Mouse (Mus musculus): ENCODE data around the gene Sdf4. TPM values are rescaled to one million over a fixed set of nuclear protein-coding genes. Genes with fewer than 3 reads are reported as not detected.

Sdf4 gene
- polyA plus RNA-seq (2017; shearing (Covaris generic)), result 100 to 1,000 TPM; 528 to 589 TPM

- ATAC-seq, result peak; percentile 79
Measured at GRCm38 (mm10) chr4:155992241-155992905, at the start of gene Sdf4, which contains the start of gene B3galt6. TSS of gene Sdf4 (plus strand) at chr4:155992872. TSS of gene B3galt6 (minus strand) at chr4:155992649.

DNA sequence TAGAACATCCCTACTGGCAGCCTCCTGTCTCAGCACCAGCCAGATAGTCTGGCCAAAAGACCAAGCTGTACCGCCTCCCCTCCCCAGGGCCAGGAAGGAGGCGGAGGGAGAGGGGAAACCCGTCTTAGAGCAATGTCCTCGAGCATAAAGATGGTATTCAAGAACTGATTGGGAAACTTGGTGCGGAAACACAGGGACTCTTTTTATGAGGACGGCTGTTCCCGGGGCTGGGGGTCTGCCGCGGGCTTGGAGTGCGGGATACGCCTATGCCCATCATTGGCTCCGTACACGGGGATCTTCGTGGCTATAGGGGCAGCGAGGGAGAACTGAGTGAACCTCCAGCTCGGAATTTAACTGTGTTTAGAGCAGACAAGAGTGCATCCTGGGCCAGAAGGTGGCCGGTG lies 49.6 kb upstream of the Sdf4 start:
- ATAC-seq, result no peak

GRCm38 (mm10) chr4:155943534-155944249 lies 49.0 kb upstream of the Sdf4 start, which contains the start of gene Ube2j2:
TSS of gene Ube2j2 (plus strand) at chr4:155943831.
- peak; percentile 90 for ATAC-seq

DNA sequence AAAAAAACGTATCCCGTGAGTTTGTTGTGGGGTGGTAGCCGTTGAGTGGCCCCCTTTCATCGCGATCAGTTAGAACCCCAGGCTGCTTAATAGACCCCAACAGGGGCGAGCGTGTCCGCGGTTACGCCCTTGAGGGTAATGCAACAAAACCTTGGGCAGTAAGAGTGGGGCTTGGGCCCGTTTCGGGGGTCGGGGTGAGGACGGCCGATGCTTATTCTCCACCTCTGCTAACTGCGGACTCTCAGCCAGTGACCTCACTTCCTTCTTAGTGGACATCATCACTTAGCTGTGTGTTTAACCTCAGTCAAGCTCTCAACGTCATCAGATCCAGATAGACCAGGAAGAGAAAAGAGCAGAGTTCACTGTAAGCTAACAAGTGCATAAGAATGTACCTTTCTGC lies 48.4 kb upstream of the Sdf4 start:
- ATAC-seq, result peak; percentile 40

- ATAC-seq, result no peak
Measured at GRCm38 (mm10) chr4:155947094-155947493, 45.6 kb upstream of the Sdf4 start.

DNA sequence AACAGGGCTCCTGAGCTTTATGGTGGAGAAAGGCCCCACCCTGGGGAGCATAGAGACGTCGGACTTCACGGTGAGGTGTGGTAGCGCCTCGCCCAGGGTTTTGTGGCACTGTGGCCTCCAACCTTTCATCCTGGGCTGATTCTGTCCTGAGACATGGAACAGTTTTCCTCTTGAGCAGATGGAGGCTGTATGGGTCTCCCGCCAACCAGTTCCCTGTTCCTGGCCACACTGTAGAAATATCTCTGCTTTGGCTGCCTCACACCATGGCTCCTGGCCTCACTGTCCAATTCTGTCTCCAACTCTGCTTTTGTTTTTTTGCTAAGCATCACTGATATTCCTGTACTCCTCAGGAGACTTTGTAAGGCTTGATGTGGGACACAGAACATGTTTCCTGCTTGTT lies 37.2 kb upstream of the Sdf4 start:
- ATAC-seq, result no peak

DNA sequence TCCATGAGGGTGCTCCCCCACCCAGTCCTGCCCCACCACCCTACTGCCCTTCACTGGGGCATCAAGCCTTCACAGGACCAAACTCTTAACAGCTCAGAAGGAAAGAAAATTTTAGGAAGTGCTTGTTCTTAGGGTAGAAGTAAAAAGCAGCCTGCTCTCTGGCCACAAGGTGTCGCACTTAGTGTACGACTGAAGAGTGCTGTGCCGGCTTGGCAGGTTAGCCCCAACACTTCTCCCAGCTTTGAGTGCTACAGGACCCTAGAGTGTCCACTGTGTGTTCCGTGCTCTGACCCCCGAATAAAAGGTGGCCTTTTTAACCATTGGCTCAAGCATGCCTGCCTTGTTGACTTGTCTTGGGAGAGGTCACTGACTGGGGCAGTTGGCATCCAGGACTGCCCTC lies 33.4 kb upstream of the Sdf4 start:
- ATAC-seq, result peak; percentile 83

GRCm38 (mm10) chr4:155962167-155962971 lies 30.3 kb upstream of the Sdf4 start, which contains the start of gene C1qtnf12:
TSS of gene C1qtnf12 (plus strand) at chr4:155962318.
- peak; percentile 62 for ATAC-seq

DNA sequence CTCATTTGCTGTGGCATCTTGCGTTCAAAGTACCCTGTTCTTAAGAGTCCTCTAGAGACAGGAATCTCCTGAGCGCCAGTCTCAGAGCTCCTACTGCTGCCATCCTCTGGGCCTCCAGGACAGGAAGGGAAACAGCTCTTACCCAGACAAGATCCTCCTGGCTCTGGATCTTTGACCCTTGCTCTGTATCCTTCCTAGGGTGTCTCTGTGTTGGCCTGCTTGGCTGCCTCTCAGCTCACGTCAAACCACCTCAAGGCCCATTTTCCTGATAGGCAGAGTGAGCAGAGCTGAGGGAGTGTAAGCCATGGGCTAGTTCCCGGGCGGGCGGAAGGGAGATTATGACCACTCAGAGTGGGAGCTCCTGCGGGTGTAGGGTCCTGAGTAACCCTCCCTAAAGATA lies 29.6 kb upstream of the Sdf4 start:
- ATAC-seq, result no peak

GRCm38 (mm10) chr4:155964396-155964795 lies 28.3 kb upstream of the Sdf4 start:
- ATAC-seq, result no peak

DNA sequence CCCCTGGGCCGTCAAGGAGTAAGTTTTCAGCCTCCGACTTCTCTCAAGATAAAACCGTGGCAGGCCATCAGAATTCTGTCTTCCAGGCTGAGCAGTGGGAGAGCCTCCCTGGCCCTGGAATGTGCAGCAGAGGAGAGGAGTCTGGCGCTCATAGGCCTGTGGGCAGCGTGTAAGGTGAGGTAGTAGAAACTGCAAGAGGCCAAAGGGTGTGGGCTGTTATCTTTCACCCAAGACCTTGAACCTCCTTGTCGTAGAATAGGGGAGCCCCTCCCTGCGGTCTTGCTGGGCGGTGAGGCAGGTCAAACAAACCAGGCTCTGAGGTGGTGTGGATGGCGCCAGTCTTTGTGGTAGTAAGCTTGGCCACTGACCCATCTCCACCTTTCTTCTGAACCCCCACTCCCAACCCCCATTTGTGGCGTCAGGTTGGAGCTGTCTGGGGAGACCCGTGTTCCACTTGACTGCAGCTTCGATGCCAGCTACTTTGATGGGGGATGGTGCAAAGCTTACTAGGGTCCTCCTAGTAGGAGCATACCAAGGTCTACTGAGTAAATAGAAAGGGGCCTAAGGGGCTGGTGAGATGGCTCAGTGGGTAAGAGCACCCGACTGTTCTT lies 23.5 kb upstream of the Sdf4 start:
- no peak for ATAC-seq

DNA sequence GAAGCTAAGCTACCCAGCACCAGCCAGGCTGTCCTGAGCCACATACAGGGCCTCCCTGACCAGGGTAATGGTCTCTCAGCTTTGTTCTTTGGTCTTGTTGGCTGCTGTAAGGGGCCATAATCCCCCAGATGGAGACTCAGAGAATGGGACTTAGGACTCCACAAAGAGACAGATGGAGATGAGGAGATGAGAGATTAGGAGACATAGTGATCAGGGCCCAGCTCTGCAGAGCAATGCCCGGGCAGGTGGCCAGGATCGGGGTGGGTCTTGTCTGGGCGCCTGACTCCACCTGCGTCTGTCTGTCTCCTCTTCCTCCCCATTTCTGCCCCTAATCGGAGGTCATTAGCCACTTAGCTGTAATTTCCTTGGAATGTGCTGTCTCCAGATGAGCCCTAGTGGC lies 22.4 kb upstream of the Sdf4 start:
- ATAC-seq, result no peak

GRCm38 (mm10) chr4:155972651-155973050 lies 20.0 kb upstream of the Sdf4 start:
- ATAC-seq, result no peak

DNA sequence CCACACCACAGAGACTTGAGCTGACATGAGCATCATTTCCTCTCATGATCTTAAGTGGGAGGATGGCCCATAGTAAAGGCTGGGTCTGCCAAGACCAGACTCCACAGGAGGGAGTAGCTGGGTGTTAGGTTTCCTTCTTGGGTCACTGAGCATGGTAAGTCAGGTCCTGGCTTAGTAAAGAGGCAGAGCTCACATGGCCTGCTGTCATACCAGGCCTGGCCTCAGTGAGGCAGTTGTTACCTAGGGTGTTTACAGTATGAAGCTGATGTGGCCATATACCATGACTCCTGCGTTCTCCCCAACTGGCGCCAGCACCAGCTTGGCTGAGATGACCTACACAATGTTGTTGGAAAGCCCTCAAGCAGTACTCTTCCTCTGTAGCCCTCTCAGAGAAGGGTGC lies 19.4 kb upstream of the Sdf4 start:
- no peak for ATAC-seq

GRCm38 (mm10) chr4:155981436-155982082 lies 11.1 kb upstream of the Sdf4 start:
- ATAC-seq, result no peak

GRCm38 (mm10) chr4:155983788-155984187 lies 8.9 kb upstream of the Sdf4 start:
- ATAC-seq, result no peak

DNA sequence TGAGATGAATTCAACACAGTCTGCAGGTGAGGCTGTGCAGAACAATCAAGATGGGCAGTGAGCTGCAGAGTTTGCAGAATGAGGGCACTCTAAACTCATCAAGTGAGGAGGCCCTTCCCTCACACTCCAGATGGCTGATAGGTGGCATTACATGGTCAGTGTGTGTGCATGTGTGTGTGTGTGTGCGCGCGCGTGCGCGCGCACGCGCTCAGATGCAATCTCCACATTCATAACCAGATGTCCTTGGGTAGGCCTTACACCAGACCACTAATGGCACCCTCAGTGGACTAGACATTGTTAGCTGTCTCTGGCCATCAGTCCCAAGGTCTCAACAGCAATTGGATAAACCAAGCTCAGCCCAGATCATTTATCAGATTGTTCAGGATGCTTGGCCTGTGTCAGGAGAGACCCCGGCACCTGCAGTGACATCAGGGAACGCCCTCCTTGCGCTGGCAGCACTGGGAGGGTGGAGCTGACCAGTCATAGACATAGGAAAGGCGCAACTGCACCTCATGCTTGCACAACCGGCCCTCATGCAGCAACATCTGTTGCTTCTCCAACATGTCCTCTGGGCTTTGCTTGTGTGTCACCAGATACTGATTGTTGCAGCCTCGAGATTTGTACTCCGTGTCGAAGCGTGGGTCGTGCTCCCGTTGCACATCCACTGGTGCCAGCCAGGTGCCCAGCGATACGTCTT lies 1.3 kb upstream of the Sdf4 start:
- ATAC-seq, result no peak

DNA sequence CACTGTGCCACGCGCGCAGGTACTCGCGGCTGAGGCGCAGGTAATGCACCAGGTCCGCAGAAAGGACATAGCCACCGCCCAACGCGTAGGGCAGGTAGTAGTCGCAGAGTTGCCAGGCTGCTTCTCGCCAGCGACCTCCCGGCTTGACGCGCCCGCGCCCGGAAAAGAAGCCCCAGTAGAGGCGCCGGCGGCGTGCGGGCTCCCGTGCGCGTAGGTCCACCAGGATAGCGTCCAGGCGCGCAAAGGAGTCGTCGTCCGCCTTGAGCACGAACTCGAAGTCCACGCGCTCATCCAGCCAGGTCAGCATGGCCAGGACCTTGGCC lies 803 bp upstream of the Sdf4 start:
- no peak for ATAC-seq

GRCm38 (mm10) chr4:155992906-155993547 lies 355 bp downstream of the Sdf4 start:
- peak; percentile 82 for ATAC-seq

DNA sequence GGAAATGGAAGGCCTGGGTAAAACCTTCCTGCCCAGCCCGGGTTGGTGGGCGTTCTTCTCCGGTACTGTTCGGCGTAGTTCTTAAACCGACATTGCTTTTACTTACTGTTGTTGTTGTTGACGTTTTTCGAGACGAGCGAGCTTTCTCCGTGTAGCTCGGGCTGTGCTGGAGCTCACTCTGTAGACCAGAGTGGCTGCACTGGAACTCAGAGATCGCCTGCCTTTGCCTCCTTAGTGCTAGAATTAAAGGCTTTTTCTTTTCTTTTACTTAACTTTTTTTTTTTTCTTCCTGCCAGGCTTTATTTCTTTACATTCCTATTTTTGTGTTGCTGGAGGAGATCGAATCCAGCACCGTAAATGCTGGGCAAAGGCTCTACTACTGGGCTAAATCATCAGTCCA lies 934 bp downstream of the Sdf4 start:
- no peak for ATAC-seq

DNA sequence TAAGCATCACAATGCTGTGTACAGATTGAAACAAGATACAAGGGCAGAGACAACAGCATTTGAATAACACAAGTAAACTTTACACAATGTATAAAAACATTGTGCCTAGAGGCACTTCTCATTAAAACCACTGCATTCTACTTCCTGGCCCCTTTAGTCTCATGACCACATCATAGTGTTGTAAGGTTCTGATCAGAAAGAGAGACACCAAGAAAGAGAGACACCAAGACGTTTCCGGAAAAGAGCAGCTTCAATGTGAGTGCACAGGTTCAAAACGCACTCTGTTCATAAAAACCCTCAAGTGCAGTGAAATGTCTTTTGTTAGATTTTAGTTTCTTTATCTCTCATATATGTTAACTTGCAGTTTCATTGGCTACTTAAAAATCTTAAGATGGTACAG lies 11.4 kb downstream of the Sdf4 start:
- peak; percentile 86 for ATAC-seq
